Mouse (Mus musculus) urinary bladder, postnatal 36 days (tissue): ENCODE measurements around the gene Ddx51.

Source experiments
- DNase-seq, 2 experiments: peaks; one replicate each; pipeline ENCODE4 v3.0.0; 2022; ENCODE audit warnings: low spot score in 2 of 2, mixed read lengths in 1 of 2

Ddx51 gene

DNA sequence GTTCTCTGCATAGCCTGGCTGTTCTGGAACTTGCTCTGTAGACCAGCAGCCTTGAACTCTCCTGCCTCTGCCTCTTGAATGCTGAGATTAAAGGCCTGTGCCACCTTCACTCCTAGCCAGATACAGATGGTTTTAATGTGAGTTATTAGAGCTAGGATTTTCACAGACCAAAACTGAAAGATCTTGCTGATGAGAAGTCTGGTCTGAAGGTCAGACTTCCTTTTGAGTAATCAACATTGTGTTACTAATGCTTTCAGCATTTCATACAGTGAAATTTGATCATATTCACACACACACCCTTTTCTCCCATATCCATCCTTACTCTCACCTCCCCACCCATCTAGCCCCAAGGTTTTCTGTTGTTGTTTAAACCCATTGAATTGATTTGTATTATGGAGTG lies 6.4 kb downstream of the Ddx51 start:
- DNase-seq: no peak

DNA sequence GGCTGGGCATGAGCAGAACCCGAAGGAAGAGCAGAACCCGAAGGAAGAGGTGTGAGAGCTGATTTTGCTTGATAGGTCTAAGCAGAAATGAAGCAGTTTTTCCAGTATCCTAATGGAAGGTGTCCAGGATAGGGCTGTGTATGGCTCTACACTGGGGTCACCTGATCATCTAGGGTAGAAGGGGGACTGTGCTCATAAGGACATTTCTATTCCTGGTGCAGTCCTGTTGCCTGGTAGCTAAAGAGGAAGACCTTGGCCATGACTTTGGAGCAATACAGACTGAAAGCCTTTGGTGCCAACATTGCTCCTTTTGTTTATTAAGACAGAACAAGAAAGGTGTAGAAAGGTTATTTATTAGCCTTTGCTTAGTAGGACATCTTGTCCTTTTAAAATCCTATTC lies 10.8 kb downstream of the Ddx51 start:
- DNase-seq: no peak

DNA sequence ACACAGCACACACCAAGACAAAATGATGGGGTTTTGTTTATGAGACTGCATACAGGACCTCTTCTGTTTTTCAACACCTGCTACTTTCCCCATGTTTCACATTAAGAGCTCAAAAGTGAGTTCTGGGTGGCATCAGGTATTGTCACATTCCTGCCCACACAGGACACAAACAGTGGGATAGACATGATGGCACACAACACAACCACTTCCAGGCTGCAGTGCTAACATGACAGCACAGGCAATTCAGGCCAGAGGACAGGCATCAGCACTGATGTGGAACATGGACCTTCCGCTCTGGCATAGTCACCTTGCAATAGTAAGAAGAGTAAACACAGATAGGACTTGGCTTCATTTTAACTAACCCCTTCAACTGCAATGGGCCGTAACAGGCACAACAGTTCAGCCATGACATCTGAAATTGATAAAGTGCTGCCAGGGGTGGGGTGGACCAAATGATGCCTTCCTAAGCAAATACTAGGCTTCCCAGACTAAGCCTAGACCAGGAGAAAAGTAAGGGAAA lies 11.6 kb downstream of the Ddx51 start:
- DNase-seq: no peak

DNA sequence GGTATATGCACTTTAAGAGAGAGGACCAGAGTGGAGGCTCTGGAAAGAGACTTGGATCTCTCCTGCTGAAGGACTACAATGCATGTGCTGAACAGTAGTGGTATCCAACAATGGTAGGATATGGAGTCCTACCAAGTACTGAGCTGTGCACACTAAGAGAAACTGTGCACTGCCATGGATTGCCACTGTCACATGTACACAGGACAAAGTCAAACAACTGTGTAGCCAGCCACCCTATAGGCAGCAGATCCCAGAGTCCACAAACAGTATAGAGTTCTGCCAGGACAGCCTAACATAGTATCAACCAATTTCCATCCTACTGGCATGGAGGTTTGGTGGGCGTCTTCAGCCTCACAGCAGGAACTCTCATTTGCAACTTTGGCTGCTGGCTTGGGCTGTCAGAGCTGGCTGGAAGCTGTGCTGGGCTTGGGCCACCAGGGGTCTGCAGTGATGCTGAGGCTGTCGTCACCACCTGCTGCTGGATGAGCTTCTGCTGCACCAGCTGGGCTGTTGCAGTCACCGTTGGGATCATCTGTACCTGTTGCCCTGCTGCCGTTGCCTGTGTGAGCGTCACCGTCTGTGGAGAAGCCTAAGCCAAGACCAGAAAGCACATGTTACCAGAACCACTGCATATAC lies 12.4 kb downstream of the Ddx51 start:
- no peak for DNase-seq

DNA sequence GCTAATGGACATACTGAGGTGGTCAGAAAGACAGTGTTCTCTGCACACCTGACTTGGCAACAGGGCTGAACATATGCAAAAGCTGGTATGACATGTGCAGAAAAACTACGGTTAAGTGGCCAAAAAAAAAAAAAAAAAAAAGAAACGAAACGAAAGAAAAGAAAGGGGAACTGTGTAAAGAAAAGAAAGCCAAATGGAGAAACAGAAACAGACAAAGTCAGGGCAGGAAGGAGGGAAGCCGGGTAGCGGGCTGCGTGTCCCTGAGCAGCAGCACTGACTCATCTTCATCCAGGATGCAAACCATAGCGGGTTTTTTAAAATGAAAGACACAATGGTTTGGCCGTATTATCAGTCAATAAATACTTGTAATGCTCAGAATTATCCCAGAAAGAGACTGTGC lies 28.8 kb downstream of the Ddx51 start:
- DNase-seq: no peak

DNA sequence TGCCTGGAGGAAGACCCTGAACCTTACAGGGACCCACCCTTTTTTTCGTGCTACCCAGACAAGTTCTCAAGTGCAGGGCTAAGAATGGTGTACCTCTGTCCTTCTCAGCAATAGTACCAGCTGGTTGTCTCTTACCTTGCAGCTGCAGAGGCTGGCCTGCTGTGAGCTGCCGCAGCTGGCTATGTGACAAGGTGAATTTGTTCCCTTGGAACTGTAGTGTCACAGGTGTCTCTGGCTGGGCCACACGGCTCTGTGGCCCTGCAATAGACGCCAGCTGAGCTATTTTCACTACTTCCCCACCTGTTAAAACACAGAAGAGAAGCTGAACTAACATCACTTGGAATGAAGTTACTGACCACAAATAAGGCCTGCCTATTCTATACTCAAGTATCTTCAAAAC lies 45.4 kb downstream of the Ddx51 start:
- DNase-seq: no peak

DNA sequence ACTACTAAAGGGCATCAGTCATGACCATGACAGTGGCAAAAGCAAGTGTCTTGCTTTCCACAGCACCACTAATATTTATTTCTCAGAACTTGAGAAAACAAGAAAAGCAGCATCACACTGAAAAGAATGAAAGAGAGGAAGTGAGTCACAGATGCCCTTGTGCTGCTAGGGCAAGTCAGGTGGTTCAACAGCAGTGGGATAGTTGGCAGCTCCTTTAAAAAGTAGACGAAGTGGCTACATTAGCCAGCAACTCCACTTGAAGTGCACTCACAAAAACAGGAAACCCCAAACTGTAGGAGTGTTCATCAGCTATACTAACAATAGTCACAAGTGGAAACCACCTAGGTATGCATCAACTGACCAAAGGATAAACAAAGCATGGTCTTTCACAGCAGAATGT lies 50.8 kb downstream of the Ddx51 start:
- DNase-seq: no peak

DNA sequence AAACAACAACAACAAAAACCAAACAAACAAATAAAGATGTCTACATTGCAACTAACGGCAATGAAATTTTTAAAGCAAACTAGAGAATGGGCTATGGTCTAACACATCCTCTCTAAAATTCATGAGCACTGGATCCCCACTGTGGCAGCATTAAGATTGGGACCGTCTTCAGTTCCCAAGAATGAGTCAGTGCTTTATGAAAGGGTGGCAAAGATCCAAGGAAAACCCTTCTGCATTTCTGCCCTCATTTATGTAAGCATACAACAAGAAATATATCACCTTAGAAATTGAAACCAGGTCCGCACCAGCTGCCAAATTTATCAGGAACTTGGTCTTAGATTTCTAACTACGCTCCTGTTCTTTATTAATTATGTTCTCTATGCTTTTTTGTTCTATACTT lies 56.0 kb downstream of the Ddx51 start:
- no peak for DNase-seq
